ENCODE assay signal across 8 mouse cellular contexts in genomic region chr3:144561511-144562250, GRCm38 (mm10). TPM values are rescaled to one million over a fixed set of nuclear protein-coding genes. Genes with fewer than 3 reads are reported as not detected.
A peak's percentile ranks its signal among the peaks of the same experiment; 100 is the strongest.
DNase-seq lines count a peak whose midpoint lies in the region; ATAC-seq lines count a peak whose summit lies in the region.

No protein-coding gene starts in this region.

- peak; percentile 91 for ATAC-seq in hematopoietic stem cell, adult 5-6 weeks (replicated peaks in 1 of 2; ENCODE audit: insufficient read depth in 1 of 2, low FRiP score in 2 of 2, low TSS enrichment in 1 of 2, low read depth in 1 of 2, poor library complexity in 2 of 2, severe bottlenecking in 2 of 2)
- ATAC-seq in neutrophil, adult 5-6 weeks (ENCODE audit: extremely low read depth, insufficient number of reproducible peaks, low FRiP score, poor library complexity, severe bottlenecking): peak; percentile 79

- peak; percentile 23 to 33 for DNase-seq in layer of hippocampus, postnatal 36 days
- DNase-seq in layer of hippocampus, postnatal 14 days (ENCODE audit: low spot score in 2 of 2): no peak
- peak; percentile 43 for DNase-seq in brain, adult 2 months (ENCODE audit: low read depth, low spot score)
- DNase-seq in adrenal gland, postnatal 4 days (ENCODE audit: low spot score in 2 of 2): no peak
- no peak for DNase-seq in right cerebral cortex, postnatal 14 days
- no peak for DNase-seq in urinary bladder, postnatal 10 days (ENCODE audit: low spot score)

RNA-seq across cellular contexts. Expression of gene Hs2st1, which starts 8.3 kb away (rescaled TPM):
- total RNA-seq in layer of hippocampus, postnatal 36 days (2021): 10 to 100 TPM; 45.4 to 47.8 TPM
- 10 to 100 TPM; 45.1 to 45.9 TPM for total RNA-seq in layer of hippocampus, postnatal 14 days (2021)
- total RNA-seq in hematopoietic stem cell, adult 5-6 weeks (2017): 15.8 and 16.8 TPM in 2 replicates
- 6.8 and 7.0 TPM in 2 replicates for total RNA-seq in neutrophil, adult 5-6 weeks (2017)
- 10 to 100 TPM; 27.8 to 31.1 TPM for total RNA-seq in adrenal gland, postnatal 4 days (2021)

RNA-seq across cellular contexts. Expression of gene Selenof, which starts 8.4 kb away (rescaled TPM):
- total RNA-seq in layer of hippocampus, postnatal 36 days (2021): 100 to 1,000 TPM; 226 to 249 TPM
- total RNA-seq in layer of hippocampus, postnatal 14 days (2021): 100 to 1,000 TPM; 296 to 301 TPM
- total RNA-seq in hematopoietic stem cell, adult 5-6 weeks (2017): 485 and 587 TPM in 2 replicates
- 182 and 196 TPM in 2 replicates for total RNA-seq in neutrophil, adult 5-6 weeks (2017)
- total RNA-seq in adrenal gland, postnatal 4 days (2021): 100 to 1,000 TPM; 288 to 291 TPM

Comparison
In these comparisons a context has a peak if more than half of its experiments do, and no peak if none do; other contexts are left out.
1. DNase-seq: peak in layer of hippocampus, postnatal 36 days (2 of 2) and brain, adult 2 months (single experiment); none in layer of hippocampus, postnatal 14 days (0 of 2), adrenal gland, postnatal 4 days (0 of 2), right cerebral cortex, postnatal 14 days (single experiment) and urinary bladder, postnatal 10 days (single experiment).